Mouse (Mus musculus): ENCODE measurements around the gene Zfp57. TPM values are rescaled to one million over a fixed set of nuclear protein-coding genes. Genes with fewer than 3 reads are reported as not detected.
A peak's percentile ranks its signal among the peaks of the same experiment; 100 is the strongest.

Zfp57 gene
- total and polyA plus RNA-seq, 2 experiments from 2014 or later, result 148 to 208 TPM

GRCm38 (mm10) chr17:36994528-36994927 lies 6.4 kb upstream of the Zfp57 start:
- no peaks in the 10 kb centered on the region for H3K4me1 ChIP-seq (ENCODE audit: insufficient read depth)
- H3K9ac ChIP-seq, result no peak overlapping the region
- no peak overlapping the region for H3K4me2 ChIP-seq (ENCODE audit: low read depth)
- TF ChIP-seq CTCF (IDR thresholded peaks at IDR 0.05; ENCODE audit: low read depth), result no peak
- ATAC-seq, result no peak
- no peaks in the 10 kb centered on the region for H3K36me3 ChIP-seq (ENCODE audit: insufficient read depth)
- 92% methylated on average over 2 of the region's 2 CpGs for WGBS
- H3K27ac ChIP-seq (ENCODE audit: low read depth, low read length), result no peak overlapping the region
- peaks cover under 1% of the 10 kb centered on the region; the same call in 1 of the 2 replicates for H3K27me3 ChIP-seq (ENCODE audit: insufficient read depth, low read length)
- no peak overlapping the region for H3K4me3 ChIP-seq (ENCODE audit: low read depth, low read length)
- no peaks in the 10 kb centered on the region for H3K9me3 ChIP-seq (ENCODE audit: low read length)
- no peak for DNase-seq

- H3K27ac ChIP-seq (ENCODE audit: low read depth, low read length), result no peak overlapping the region
- DNase-seq, result no peak
- ATAC-seq, result no peak
- no peaks in the 10 kb centered on the region; the same call in 1 of the 2 replicates for H3K27me3 ChIP-seq (ENCODE audit: insufficient read depth, low read length)
- no peaks in the 10 kb centered on the region for H3K36me3 ChIP-seq (ENCODE audit: insufficient read depth)
- no peak for TF ChIP-seq CTCF (IDR thresholded peaks at IDR 0.05; ENCODE audit: low read depth)
- no peaks in the 10 kb centered on the region for H3K4me1 ChIP-seq (ENCODE audit: insufficient read depth)
- WGBS, result 53% methylated on average over 3 of the region's 3 CpGs
- H3K9me3 ChIP-seq (ENCODE audit: low read length), result no peaks in the 10 kb centered on the region
- no peak overlapping the region for H3K4me2 ChIP-seq (ENCODE audit: low read depth)
- no peak overlapping the region for H3K4me3 ChIP-seq (ENCODE audit: low read depth, low read length)
- no peak overlapping the region for H3K9ac ChIP-seq
Observed at GRCm38 (mm10) chr17:36995448-36995847, 5.5 kb upstream of the Zfp57 start.

GRCm38 (mm10) chr17:36997033-36997735 lies 3.8 kb upstream of the Zfp57 start:
- Histone ChIP-seq H3K4me2 (ENCODE audit: low read depth) (no peak overlapping the region), H3K4me1 (ENCODE audit: insufficient read depth) (no peaks in the 10 kb centered on the region), H3K27ac (ENCODE audit: low read depth, low read length) (no peak overlapping the region), H3K36me3 (ENCODE audit: insufficient read depth) (no peaks in the 10 kb centered on the region), H3K4me3 (ENCODE audit: low read depth, low read length) (no peak overlapping the region), H3K27me3 (ENCODE audit: insufficient read depth, low read length) (no peaks in the 10 kb centered on the region; the same call in 1 of the 2 replicates), H3K9me3 (ENCODE audit: low read length) (no peaks in the 10 kb centered on the region), H3K9ac (no peak overlapping the region)
- DNase-seq (peak; percentile 77), ATAC-seq (peak; percentile 59)
- peak; percentile 78 for TF ChIP-seq CTCF (IDR thresholded peaks at IDR 0.05; ENCODE audit: low read depth)
- 29% methylated on average over 7 of the region's 7 CpGs for WGBS

- WGBS, result 79% methylated on average over 2 of the region's 2 CpGs
Observed at GRCm38 (mm10) chr17:36998477-36998876, 2.5 kb upstream of the Zfp57 start.

GRCm38 (mm10) chr17:37002364-37003330 lies 1.7 kb downstream of the Zfp57 start:
- peak overlapping the region; percentile 60 for H3K4me2 ChIP-seq (ENCODE audit: low read depth)
- peak overlapping the region; percentile 97 for H3K27ac ChIP-seq (ENCODE audit: low read depth, low read length)
- ATAC-seq (peak; percentile 83), DNase-seq (peak; percentile 88)
- no peaks in the 10 kb centered on the region for H3K9me3 ChIP-seq (ENCODE audit: low read length)
- 1% methylated on average over 49 of the region's 49 CpGs for WGBS
- H3K36me3 ChIP-seq (ENCODE audit: insufficient read depth), result peaks cover 26% of the 10 kb centered on the region
- no peaks in the 10 kb centered on the region for H3K27me3 ChIP-seq (ENCODE audit: insufficient read depth, low read length)
- peak overlapping the region; percentile 79 for H3K4me3 ChIP-seq (ENCODE audit: low read depth, low read length)
- peaks cover 7% of the 10 kb centered on the region; the same call in 1 of the 2 replicates for H3K4me1 ChIP-seq (ENCODE audit: insufficient read depth)
- no peak for TF ChIP-seq CTCF (IDR thresholded peaks at IDR 0.05; ENCODE audit: low read depth)
- H3K9ac ChIP-seq, result peak overlapping the region; percentile 92

More at GRCm38 (mm10) chr17:36998477-36998876, 2.5 kb upstream of the Zfp57 start:
- no peak for ATAC-seq
- H3K36me3 ChIP-seq (ENCODE audit: insufficient read depth), result no peaks in the 10 kb centered on the region
- no peak overlapping the region for H3K4me3 ChIP-seq (ENCODE audit: low read depth, low read length)
- H3K27me3 ChIP-seq (ENCODE audit: insufficient read depth, low read length), result no peaks in the 10 kb centered on the region
- no peak overlapping the region for H3K9ac ChIP-seq
- no peaks in the 10 kb centered on the region for H3K9me3 ChIP-seq (ENCODE audit: low read length)
- no peaks in the 10 kb centered on the region for H3K4me1 ChIP-seq (ENCODE audit: insufficient read depth)
- no peak for DNase-seq
- no peak overlapping the region for H3K27ac ChIP-seq (ENCODE audit: low read depth, low read length)
- TF ChIP-seq CTCF (IDR thresholded peaks at IDR 0.05; ENCODE audit: low read depth), result no peak
- H3K4me2 ChIP-seq (ENCODE audit: low read depth), result no peak overlapping the region

GRCm38 (mm10) chr17:37003366-37003765 lies 2.4 kb downstream of the Zfp57 start:
- Histone ChIP-seq H3K9ac (peak overlapping the region; percentile 92), H3K27me3 (ENCODE audit: insufficient read depth, low read length) (no peaks in the 10 kb centered on the region), H3K36me3 (ENCODE audit: insufficient read depth) (peaks cover 33% of the 10 kb centered on the region), H3K9me3 (ENCODE audit: low read length) (no peaks in the 10 kb centered on the region), H3K4me1 (ENCODE audit: insufficient read depth) (peaks cover 7% of the 10 kb centered on the region; the same call in 1 of the 2 replicates), H3K27ac (ENCODE audit: low read depth, low read length) (peak overlapping the region; percentile 97), H3K4me3 (ENCODE audit: low read depth, low read length) (peak overlapping the region; percentile 79), H3K4me2 (ENCODE audit: low read depth) (peak overlapping the region; percentile 60)
- TF ChIP-seq CTCF (IDR thresholded peaks at IDR 0.05; ENCODE audit: low read depth), result no peak
- ATAC-seq (peak; percentile 45), DNase-seq (peak; percentile 67)
- WGBS, result 10% methylated on average over 4 of the region's 4 CpGs
